Mouse (Mus musculus) kidney, adult 8-10 months (tissue): Measurements from ENCODE around the gene Shmt2.

Experiments used
- DNase-seq, 2 experiments: peaks; one replicate each; pipeline ENCODE4 v3.0.0; 2022

Gene Shmt2

GRCm38 (mm10) chr10:127534036-127534928 is 12.0 kb upstream of the Shmt2 start, which contains the start of gene Nxph4:
Gene Nxph4 (minus strand): TSS chr10:127534559.
- no peak for DNase-seq

DNA sequence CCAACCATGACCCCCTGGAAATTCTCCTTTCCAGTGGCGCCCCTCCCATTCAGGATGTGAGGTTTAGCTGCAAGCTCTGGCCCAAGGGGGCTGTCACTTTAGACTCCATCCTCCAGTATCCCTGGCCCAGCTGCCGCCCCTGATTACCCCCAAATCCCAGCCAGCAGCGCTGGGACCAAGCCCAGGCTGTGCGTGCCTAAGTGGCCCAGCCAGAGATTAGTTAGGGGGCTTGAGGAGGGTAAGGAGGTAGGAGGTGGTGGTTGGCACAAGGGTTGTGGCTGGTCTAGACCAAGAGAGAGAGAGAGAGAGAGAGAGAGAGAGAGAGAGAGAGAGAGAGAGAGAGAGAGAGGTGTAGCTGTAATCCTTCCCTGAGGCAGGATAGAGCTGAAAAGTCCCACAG is 9.3 kb upstream of the Shmt2 start:
- no peak for DNase-seq

DNA sequence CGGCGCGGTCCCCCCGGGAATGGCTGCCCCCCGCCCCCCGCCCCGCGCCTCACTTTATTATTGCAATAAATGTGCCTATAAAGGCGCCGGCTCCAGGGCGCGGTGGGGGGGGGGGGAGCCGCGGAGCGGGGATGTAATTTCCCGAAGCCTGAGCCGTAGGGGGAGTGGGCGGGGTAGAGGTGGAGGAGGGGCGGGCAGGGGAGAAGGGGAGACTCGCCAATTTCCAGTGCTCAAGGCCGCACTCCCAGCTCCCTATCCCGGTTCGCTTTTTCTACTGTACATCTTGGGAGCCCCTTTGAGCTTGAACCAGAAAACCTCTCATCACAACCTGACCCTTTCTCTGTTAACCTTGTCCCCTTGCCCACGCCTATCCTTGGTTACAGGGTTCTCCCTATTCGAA is 8.7 kb upstream of the Shmt2 start:
- DNase-seq = no peak

GRCm38 (mm10) chr10:127527481-127527880 is 5.2 kb upstream of the Shmt2 start:
- DNase-seq = no peak

DNA sequence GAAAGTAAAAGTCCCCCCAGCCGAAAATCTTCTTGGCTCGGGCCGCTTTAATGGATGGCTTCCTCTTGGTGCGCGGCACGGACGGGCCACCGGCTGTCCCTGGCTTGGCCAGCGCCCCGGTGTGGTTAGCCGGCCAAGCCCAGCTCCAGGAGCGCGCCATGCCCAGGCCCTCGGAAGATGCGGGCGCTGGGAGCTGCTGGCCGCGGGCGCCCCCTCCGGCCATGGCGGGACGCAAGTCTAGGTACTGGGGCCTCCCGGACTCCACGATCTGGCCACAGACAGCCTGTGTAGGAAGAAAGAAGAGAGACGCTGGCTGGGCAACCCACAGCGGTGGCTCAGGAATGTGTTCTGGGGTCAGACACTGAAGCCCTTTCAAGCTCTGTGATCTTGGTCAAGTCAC is 4.4 kb upstream of the Shmt2 start:
- DNase-seq = peak; percentile 47 to 65

DNA sequence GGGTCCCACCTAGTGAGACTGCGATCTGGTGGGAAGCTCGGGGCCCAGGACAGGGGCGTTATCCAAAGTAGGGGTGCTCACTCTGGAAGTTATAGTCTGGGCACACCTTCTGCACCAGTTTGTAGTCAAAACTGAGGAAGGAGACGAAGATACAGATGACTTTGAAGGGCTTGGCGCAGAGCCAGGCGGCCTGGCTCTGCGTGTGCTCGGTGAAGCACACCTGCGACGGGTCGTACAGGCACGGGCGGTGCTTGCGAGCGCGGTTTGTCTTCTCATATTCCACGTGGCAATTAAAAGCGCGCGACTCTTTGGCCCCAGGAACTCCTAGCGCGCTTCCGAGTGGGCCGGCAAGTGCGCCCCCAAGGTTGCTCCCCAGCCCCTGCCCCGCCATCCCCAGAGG is 3.8 kb upstream of the Shmt2 start:
- no peak for DNase-seq

- no peak for DNase-seq
Measured at GRCm38 (mm10) chr10:127524646-127525255, 2.5 kb upstream of the Shmt2 start.

DNA sequence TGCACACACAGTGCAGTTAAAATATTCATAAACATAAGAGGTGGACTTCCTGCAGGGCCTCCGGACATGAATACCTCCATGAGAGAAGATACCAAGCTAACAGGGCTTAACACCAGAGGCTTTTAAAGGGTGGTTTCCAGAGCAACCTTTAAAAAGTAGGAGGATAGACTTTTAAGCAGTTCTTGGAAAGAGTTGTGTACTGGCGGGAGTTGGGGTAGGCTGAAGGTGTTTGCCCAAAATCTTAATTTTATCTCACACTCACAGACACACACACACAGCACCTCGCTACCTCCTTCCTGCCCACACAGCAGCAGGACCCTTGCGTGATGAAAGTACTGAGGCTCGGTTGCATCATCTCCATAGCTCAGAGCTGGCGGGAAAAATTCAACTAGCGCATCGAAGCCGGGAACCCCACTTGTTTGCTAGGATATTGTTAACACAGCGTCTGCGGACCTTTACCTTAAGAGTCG is 598 bp downstream of the Shmt2 start:
- no peak for DNase-seq

- DNase-seq = peak; percentile 73 to 81
Measured at GRCm38 (mm10) chr10:127520714-127521357, 1.4 kb downstream of the Shmt2 start.

GRCm38 (mm10) chr10:127519903-127520713 is 2.1 kb downstream of the Shmt2 start:
- no peak for DNase-seq

- DNase-seq = no peak
Measured at GRCm38 (mm10) chr10:127519041-127519701, 3.1 kb downstream of the Shmt2 start.

GRCm38 (mm10) chr10:127517941-127518340 is 4.3 kb downstream of the Shmt2 start:
- DNase-seq = no peak

- no peak for DNase-seq
Measured at GRCm38 (mm10) chr10:127516576-127517260, 5.5 kb downstream of the Shmt2 start.

DNA sequence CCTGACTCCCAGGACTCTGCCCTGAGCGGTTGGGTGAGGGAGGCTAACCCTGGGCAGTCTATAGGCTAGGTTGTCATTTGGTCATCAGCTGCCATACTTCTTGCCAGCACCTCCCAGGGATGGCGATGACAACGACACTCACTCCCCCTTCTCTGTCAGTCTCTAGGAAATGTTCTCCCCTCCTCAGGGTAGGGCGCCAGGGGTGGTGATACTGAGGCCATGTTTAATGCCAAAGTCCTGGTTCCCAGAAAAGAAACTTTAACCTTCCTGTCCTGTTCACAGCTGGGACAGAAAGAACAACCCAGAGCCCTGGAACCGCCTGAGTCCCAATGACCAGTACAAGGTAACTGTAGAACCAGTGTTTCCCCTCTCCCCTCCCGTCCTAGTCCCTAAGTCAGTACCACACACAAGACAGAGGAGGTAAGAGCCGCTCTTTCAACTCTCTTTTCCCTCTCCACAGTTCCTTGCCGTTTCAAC is 6.2 kb downstream of the Shmt2 start:
- no peak for DNase-seq

- DNase-seq = no peak
Measured at GRCm38 (mm10) chr10:127515271-127515982, 6.8 kb downstream of the Shmt2 start.

DNA sequence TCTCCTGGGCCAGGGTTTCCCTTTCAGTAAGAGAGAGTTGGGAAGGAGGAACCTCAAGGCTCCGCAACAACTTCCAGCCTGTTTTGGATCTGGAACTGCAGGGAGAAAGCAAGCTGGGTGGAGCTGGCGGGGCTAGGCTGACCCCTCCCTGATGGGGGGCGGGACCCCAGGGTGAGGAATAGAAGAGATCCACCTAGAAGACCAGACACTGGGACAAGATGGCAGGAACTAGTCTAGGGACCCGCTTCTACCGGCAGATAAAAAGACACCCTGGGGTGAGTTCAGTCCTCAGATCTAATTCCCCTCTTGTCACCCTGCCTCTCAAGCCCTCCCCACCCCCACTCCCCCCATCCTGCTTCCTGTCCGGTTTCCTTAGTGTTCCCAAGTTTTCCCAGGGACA is 7.5 kb downstream of the Shmt2 start, which contains the start of gene Ndufa4l2:
Gene Ndufa4l2, plus strand, starts transcription at position 204 of the 400 bp plus-strand sequence.
- no peak for DNase-seq

DNA sequence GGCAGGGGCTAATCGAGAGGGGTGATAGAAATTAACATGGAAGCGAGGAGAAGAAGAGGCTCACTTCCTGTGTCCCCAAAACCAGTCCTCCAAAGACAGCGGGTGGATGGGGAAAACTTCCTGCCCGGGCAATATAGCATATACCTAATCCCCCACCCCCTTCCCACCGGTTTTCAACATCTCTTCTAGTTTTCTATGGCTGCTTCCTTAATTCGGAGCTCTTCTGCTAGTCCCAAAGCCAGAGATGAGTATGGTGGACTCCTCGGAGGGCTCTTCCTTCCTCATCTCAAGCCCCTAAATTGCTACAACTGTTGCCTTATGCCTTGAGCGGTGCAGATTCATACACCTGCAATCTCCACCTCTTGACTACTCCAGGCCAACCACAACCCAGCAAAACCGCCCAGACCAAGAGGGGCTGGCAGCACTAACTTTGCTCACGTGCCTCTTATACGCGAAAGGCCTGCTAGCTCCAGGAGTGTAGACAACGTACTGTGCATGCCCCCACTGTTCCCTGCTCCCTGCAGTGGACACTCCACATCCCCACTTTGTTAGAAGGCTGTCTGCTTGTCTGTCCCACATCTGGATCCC is 8.0 kb downstream of the Shmt2 start:
- no peak for DNase-seq

DNA sequence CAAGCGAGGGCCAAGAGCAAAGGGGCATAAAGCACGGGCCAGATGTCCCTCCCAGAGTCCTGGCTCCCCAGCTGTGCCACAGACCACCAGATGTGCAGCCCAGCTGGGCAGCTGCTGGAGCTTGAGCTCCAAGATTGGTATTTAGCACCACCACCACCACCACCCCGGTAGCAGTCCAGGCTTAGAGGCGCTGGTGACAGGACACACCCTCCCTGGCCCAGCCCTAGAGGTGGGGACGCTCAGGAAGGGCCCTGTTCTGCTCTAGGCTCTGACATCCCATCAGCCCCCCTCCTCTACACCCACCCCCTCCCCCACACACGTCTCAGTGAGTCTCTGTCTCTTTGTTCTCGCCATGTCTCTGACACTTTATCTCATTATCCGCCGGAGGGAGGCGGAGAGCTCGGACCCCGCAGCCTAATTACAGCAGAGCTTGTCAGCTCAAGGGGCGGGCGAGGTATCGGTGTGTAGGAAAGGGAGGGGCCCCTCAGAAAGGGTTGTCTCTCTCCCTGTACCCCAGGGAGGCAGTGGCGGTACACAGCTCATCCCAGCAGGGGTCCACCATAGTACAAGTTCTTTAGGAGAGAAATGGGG is 8.6 kb downstream of the Shmt2 start:
- DNase-seq = no peak

DNA sequence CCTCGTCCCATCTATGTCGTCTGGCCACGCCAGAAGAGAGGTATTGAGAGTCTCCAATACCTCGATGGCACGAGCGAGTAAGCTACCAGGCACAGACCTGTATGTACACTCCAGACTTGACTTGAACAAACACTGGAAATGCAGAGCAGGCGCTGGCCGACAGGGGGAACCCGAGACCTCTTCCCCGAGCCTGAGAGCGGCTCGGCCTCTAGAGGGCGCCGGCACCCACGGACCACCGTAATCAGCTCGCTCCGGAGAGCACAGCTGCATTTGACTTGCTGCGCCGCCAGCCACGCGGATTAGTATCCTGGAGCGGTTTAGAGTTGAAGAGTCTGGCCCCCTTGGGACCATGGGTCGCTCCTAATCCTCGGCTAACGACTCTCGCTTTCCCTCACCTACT is 9.4 kb downstream of the Shmt2 start:
- DNase-seq = peak; percentile 86 to 96

GRCm38 (mm10) chr10:127512307-127512666 is 10.0 kb downstream of the Shmt2 start:
- DNase-seq = no peak
